8 mouse cellular contexts compared by ENCODE assay signal in the genomic region with DNA sequence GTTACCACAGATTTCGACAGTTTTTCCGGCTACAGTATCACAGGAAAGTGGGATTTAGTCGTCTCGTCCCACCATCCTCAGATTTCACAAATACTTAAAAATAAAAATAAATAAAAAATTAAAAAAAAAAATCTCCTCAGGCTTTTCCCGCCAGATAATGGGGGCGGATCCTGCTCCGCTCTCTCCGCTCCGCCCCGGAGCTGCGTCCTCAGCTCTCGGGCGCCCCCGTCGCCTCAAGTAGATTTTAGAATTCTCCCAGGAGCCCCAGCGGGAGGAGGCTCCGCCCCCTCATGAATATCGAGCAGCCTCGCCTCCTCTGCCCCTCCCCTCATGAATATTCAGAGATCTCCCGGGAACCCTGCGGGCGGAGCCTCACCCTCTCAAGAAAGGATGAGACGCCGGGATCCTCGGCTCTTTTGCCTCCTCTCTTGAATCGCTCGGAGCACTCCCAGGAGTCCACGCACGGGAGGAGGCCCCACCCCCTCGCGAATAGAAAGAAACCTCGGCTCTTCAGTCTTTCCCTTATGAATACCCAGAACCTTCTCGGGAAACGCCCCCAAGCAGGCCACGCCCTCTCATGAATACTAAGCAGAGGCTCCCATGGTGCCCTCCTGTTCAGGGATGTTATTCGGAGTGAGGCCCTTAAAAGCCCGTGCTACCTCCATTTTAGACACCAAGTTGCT. TPM values are rescaled to one million over a fixed set of nuclear protein-coding genes. Genes with fewer than 3 reads are reported as not detected.
DNase-seq lines count a peak whose midpoint lies in the region; ATAC-seq lines count a peak whose summit lies in the region.

A gene (minus strand): TSS at position 237 of the 683 bp plus-strand sequence.

- H3K36me3 ChIP-seq in lung, embryonic 16.5 days (ENCODE audit: control insufficient read depth, insufficient read depth, low read length): no peaks in the 10 kb centered on the region

- peak within 1 kb of the TSS; percentile 69 for H3K4me3 ChIP-seq in lung, embryonic 16.5 days (ENCODE audit: low read length)

- peak within 1 kb of the TSS; percentile 92 for H3K27ac ChIP-seq in lung, embryonic 16.5 days (ENCODE audit: low read length)

- H3K9ac ChIP-seq in lung, embryonic 16.5 days (ENCODE audit: low read length): peak within 1 kb of the TSS; percentile 67

- no peaks in the 10 kb centered on the region for H3K9me3 ChIP-seq in lung, embryonic 16.5 days (ENCODE audit: control insufficient read depth, low read length)

- no peaks in the 10 kb centered on the region for H3K4me1 ChIP-seq in lung, embryonic 16.5 days (replicated peaks; ENCODE audit: control insufficient read depth, insufficient read depth, low read length)

- H3K27me3 ChIP-seq in lung, embryonic 16.5 days (ENCODE audit: control insufficient read depth, insufficient read depth, low read depth, low read length): no peaks in the 10 kb centered on the region

- peak within 1 kb of the TSS; percentile 67 for H3K4me2 ChIP-seq in lung, embryonic 16.5 days (ENCODE audit: low read depth, low read length)

- 0% methylated on average over 37 of the region's 37 CpGs for WGBS in lung, embryonic 16.5 days

- ATAC-seq in hematopoietic stem cell, adult 5-6 weeks (replicated peaks in 1 of 2; ENCODE audit: insufficient read depth in 1 of 2, low FRiP score in 2 of 2, low TSS enrichment in 1 of 2, low read depth in 1 of 2, poor library complexity in 2 of 2, severe bottlenecking in 2 of 2): peak; percentile 96 to 98
- peak; percentile 97 for ATAC-seq in lung, embryonic 16.5 days (ENCODE audit: low read depth)

- peak; percentile 89 for DNase-seq in MEL-GATA-1-ER (ENCODE audit: extremely low read depth, low read depth)
- DNase-seq in cerebellum, adult 8-10 months: peak; percentile 97
- peak; percentile 98 for DNase-seq in forelimb bud, embryonic 11.5 days (ENCODE audit: low read depth, low spot score)
- DNase-seq in layer of hippocampus, adult 9-10 months (ENCODE audit: low spot score): peak; percentile 89
- peak; percentile 81 for DNase-seq in ovary, postnatal 10 days (ENCODE audit: low spot score)
- peak; percentile 94 to 95 for DNase-seq in thymus, postnatal 10 days (ENCODE audit: low spot score in 2 of 2)

RNA-seq across cellular contexts. Expression of the gene that starts here (rescaled TPM):
- 0.25 and 2.2 TPM in 2 replicates for total RNA-seq in hematopoietic stem cell, adult 5-6 weeks (2017)
- 0.36 and 0.65 TPM in 2 replicates for polyA plus RNA-seq in lung, embryonic 16.5 days (2015; fragmentation: Nextera tagmentation; extraction: Ambion mirVana)

Comparison
In these comparisons a context has a peak if more than half of its experiments do, and no peak if none do; other contexts are left out.
1. Peak in every context shown above with its lines: DNase-seq, ATAC-seq, H3K4me3 ChIP-seq and H3K27ac ChIP-seq.
2. Peak in ATAC-seq, H3K4me3 ChIP-seq, H3K27ac ChIP-seq, H3K9ac ChIP-seq and H3K4me2 ChIP-seq in lung, embryonic 16.5 days; RNA of the gene not detected or under 1 TPM.